Comparison of ENCODE assay signal across 8 mouse cellular contexts in genomic region chr15:78927788-78928457, GRCm38 (mm10). TPM values are rescaled to one million over a fixed set of nuclear protein-coding genes. Genes with fewer than 3 reads are reported as not detected.
DNase-seq lines count a peak whose midpoint lies in the region; ATAC-seq and TF ChIP-seq lines count a peak whose summit lies in the region.

No protein-coding gene starts in this region.

- H3K4me1 ChIP-seq in G1E (ENCODE audit: insufficient read depth, low read depth, low read length), result peaks cover 84% of the 10 kb centered on the region
- peaks cover 90% of the 10 kb centered on the region for H3K4me1 ChIP-seq in liver, embryonic 12.5 days

- WGBS in liver, embryonic 12.5 days (ENCODE audit: insufficient replicate concordance), result under 1% methylated on average over 27 of the region's 35 CpGs

- peak overlapping the region; percentile 98 for H3K27ac ChIP-seq in liver, embryonic 12.5 days

- peak; percentile 87 for DNase-seq in G1E (ENCODE audit: low spot score)
- peak; percentile 86 for DNase-seq in brain, adult 2 months (ENCODE audit: low read depth, low spot score)
- peak; percentile 87 for DNase-seq in gastrocnemius, postnatal 14 days
- peak; percentile 93 for DNase-seq in induced T-regulatory cell, adult 2 months (ENCODE audit: low read depth)
- peak; percentile 78 to 82 for DNase-seq in spleen, postnatal 4 days (ENCODE audit: low spot score in 2 of 2)
- no peak for DNase-seq in cerebellum, postnatal 36 days

- TF ChIP-seq CTCF in G1E (IDR thresholded peaks at IDR 0.05; ENCODE audit: low read depth, low read length), result no peak

- peak overlapping the region; percentile 94 for H3K4me2 ChIP-seq in liver, embryonic 12.5 days

- no peaks in the 10 kb centered on the region for H3K27me3 ChIP-seq in G1E (ENCODE audit: insufficient read depth, low read length)
- no peaks in the 10 kb centered on the region for H3K27me3 ChIP-seq in liver, embryonic 12.5 days (replicated peaks)

- peak overlapping the region; percentile 74 for H3K9ac ChIP-seq in liver, embryonic 12.5 days

- intact Hi-C loops in gastrocnemius, postnatal 14 days (cut with DNase I; ENCODE audit: low total_unique reads), result no loop called here

- H3K9me3 ChIP-seq in G1E (replicated peaks), result no peaks in the 10 kb centered on the region
- no peaks in the 10 kb centered on the region for H3K9me3 ChIP-seq in liver, embryonic 12.5 days (replicated peaks)

- H3K4me3 ChIP-seq in G1E (ENCODE audit: low read depth, low read length), result peak overlapping the region; percentile 79
- H3K4me3 ChIP-seq in liver, embryonic 12.5 days, result peak overlapping the region; percentile 61

- peaks cover 37% of the 10 kb centered on the region for H3K36me3 ChIP-seq in G1E (replicated peaks)
- H3K36me3 ChIP-seq in liver, embryonic 12.5 days, result peaks cover 15% of the 10 kb centered on the region

- ATAC-seq in G1E (ENCODE audit: extremely low read depth, insufficient number of reproducible peaks, low FRiP score, poor library complexity, severe bottlenecking), result peak; percentile 15; the same call in 1 of the 2 replicates
- peak; percentile 11; the same call in 1 of the 2 replicates for ATAC-seq in liver, embryonic 12.5 days
- peak; percentile 80 for ATAC-seq in monocyte, adult 5-6 weeks (replicated peaks; ENCODE audit: insufficient number of reproducible peaks, low FRiP score, low TSS enrichment, poor library complexity, severe bottlenecking)

RNA-seq across cellular contexts. Expression of gene Lgals1, which starts 1.4 kb away (rescaled TPM):
- total RNA-seq in G1E (2014; fragmentation: Nextera tagmentation), result 558 and 607 TPM in 2 replicates
- total RNA-seq in G1E (2017), result 3,673 and 4,536 TPM in 2 replicates
- polyA plus RNA-seq in G1E (2012), result 1,469 and 2,086 TPM in 2 replicates
- total RNA-seq in gastrocnemius, postnatal 14 days (2021), result 100 to 1,000 TPM; 398 to 459 TPM
- polyA plus RNA-seq in liver, embryonic 12.5 days (2016; fragmentation: Nextera tagmentation; extraction: Ambion mirVana), result 644 and 660 TPM in 2 replicates
- 404 to 1,073 TPM (median 510 TPM) in 3 replicates for total RNA-seq in monocyte, adult 5-6 weeks (2017)

RNA-seq across cellular contexts. Expression of gene Nol12, which starts 6.8 kb away (rescaled TPM):
- total RNA-seq in G1E (2014; fragmentation: Nextera tagmentation) (13.2 and 25.6 TPM in 2 replicates), G1E (2017) (20.1 and 24.2 TPM in 2 replicates)
- polyA plus RNA-seq in G1E (2012), result 15.9 and 16.7 TPM in 2 replicates
- 10 to 100 TPM; 28.3 to 30.3 TPM for total RNA-seq in gastrocnemius, postnatal 14 days (2021)
- polyA plus RNA-seq in liver, embryonic 12.5 days (2016; fragmentation: Nextera tagmentation; extraction: Ambion mirVana), result 47.9 and 51.6 TPM in 2 replicates
- total RNA-seq in monocyte, adult 5-6 weeks (2017), result 8.3 to 18.0 TPM (median 11.6 TPM) in 3 replicates

RNA-seq across cellular contexts. Expression of gene Pdxp, which starts 14.2 kb away (rescaled TPM):
- total RNA-seq in G1E (2014; fragmentation: Nextera tagmentation), result 26.6 and 31.4 TPM in 2 replicates
- total RNA-seq in G1E (2017), result 13.9 and 18.1 TPM in 2 replicates
- polyA plus RNA-seq in G1E (2012), result 39.7 and 40.6 TPM in 2 replicates
- total RNA-seq in gastrocnemius, postnatal 14 days (2021), result 1 to 10 TPM; 4.8 to 6.8 TPM
- 17.1 and 17.4 TPM in 2 replicates for polyA plus RNA-seq in liver, embryonic 12.5 days (2016; fragmentation: Nextera tagmentation; extraction: Ambion mirVana)
- 1.1 to 3.5 TPM in 2 of 3 replicates, not detected in the other for total RNA-seq in monocyte, adult 5-6 weeks (2017)

RNA-seq across cellular contexts. Expression of gene Triobp, which starts 19.6 kb away (rescaled TPM):
- total RNA-seq in G1E (2014; fragmentation: Nextera tagmentation), result 67.0 and 104 TPM in 2 replicates
- 23.6 and 24.4 TPM in 2 replicates for total RNA-seq in G1E (2017)
- 42.5 and 45.6 TPM in 2 replicates for polyA plus RNA-seq in G1E (2012)
- total RNA-seq in gastrocnemius, postnatal 14 days (2021), result 10 to 100 TPM; 57.9 to 80.0 TPM
- polyA plus RNA-seq in liver, embryonic 12.5 days (2016; fragmentation: Nextera tagmentation; extraction: Ambion mirVana), result 21.0 and 26.8 TPM in 2 replicates
- total RNA-seq in monocyte, adult 5-6 weeks (2017), result 21.8 to 39.7 TPM (median 29.5 TPM) in 3 replicates

RNA-seq across cellular contexts. Expression of gene Sh3bp1, which starts 28.4 kb away (rescaled TPM):
- total RNA-seq in G1E (2014; fragmentation: Nextera tagmentation) (207 and 231 TPM in 2 replicates), G1E (2017) (32.7 and 34.1 TPM in 2 replicates)
- polyA plus RNA-seq in G1E (2012), result 1,400 and 1,821 TPM in 2 replicates
- total RNA-seq in gastrocnemius, postnatal 14 days (2021), result 1 to 10 TPM; 3.3 to 3.6 TPM
- 34.3 and 39.3 TPM in 2 replicates for polyA plus RNA-seq in liver, embryonic 12.5 days (2016; fragmentation: Nextera tagmentation; extraction: Ambion mirVana)
- 18.5 to 41.3 TPM (median 19.2 TPM) in 3 replicates for total RNA-seq in monocyte, adult 5-6 weeks (2017)

Comparison
In these comparisons a context has a peak if more than half of its experiments do, and no peak if none do; other contexts are left out.
1. ATAC-seq: peak in every context shown above with its lines; median percentile 80 in monocyte, adult 5-6 weeks; 15 in G1E; 11 in liver, embryonic 12.5 days.
2. DNase-seq: peak in G1E (single experiment), brain, adult 2 months (single experiment), gastrocnemius, postnatal 14 days (single experiment), induced T-regulatory cell, adult 2 months (single experiment) and spleen, postnatal 4 days (2 of 2); none in cerebellum, postnatal 36 days (0 of 2).